Mouse (Mus musculus) adrenal gland, postnatal 10 days (tissue): ENCODE data around the gene Braf. TPM values are rescaled to one million over a fixed set of nuclear protein-coding genes. Genes with fewer than 3 reads are reported as not detected.
A peak's percentile ranks its signal among the peaks of the same experiment; 100 is the strongest.
"Not testable (repeated sequence)": the region's sequence is repeated elsewhere in the genome, so short reads cannot be mapped to it uniquely, and the experiment has no call there.

ENCODE experiments used
- DNase-seq: peaks from one replicate; pipeline ENCODE4 v3.0.0; 2021; ENCODE audit warnings: mixed read lengths
- long read RNA-seq, 2 experiments: library from polyadenylated mRNA; stranded (forward); transcript quantifications; one replicate each; pipeline ENCODE4 v2.0.0; 2021
- total RNA-seq, 2 experiments: library from RNA; stranded (reverse); gene quantifications; 2 replicates each; pipeline ENCODE4 v1.2.3; 2021

Gene Braf
- total RNA-seq, result 10 to 100 TPM; 25.6 to 29.5 TPM
- long read RNA-seq, experiment 1, partial matches to known transcripts, result 1 of 1 reads
- long read RNA-seq, experiment 1, other reads (novel, unspliced or antisense), result 0 of 1 reads
- long read RNA-seq, experiment 2, partial matches to known transcripts, result 2 of 3 reads
- long read RNA-seq, experiment 2, other reads (novel, unspliced or antisense), result 1 of 3 reads

- peak; percentile 94 for DNase-seq
Observed at GRCm38 (mm10) chr6:39724866-39725711, at the start of gene Braf. TSS of gene Braf (minus strand) at chr6:39725463.

DNA sequence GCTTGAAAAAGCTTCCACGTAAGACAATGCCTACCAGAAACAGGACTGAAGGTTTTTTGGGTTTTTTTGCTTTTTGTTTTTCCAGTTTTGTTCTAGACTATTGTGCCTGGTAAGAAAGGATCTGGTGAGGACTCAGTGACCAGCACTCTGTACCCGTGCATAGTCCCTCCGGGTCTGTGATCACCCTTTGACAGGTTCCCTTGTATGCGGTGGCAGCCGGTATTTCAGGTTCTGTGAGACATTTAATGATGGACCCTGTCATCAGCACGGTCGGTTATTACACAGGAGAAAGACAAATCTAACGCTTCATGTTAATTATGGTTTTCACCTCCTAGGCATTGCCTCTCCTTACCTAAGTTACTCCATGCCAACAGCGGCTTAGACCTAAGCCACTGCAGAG, 49.8 kb upstream of the Braf start:
- DNase-seq, result no peak

DNA sequence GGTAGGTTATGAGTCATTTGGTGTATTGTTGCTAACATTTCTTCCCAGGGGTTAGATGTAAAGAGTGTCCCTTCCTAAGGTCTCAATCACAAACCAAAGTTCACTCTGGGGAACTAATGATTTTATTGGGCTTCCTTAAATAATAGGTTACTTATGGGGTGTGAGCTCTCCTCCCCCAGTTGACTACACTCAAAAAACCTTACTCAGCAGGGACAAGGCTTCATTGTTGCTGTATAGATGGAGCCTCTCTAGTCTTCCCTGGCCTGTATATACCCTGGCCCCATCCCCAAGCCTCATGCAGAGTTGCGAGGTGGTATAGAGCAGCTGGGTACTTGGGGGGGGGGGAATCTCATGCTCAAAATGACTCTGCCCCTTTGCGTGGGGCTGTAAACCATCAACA, 32.0 kb upstream of the Braf start:
- no peak for DNase-seq

GRCm38 (mm10) chr6:39749881-39750280, 24.6 kb upstream of the Braf start:
- DNase-seq, result no peak

DNA sequence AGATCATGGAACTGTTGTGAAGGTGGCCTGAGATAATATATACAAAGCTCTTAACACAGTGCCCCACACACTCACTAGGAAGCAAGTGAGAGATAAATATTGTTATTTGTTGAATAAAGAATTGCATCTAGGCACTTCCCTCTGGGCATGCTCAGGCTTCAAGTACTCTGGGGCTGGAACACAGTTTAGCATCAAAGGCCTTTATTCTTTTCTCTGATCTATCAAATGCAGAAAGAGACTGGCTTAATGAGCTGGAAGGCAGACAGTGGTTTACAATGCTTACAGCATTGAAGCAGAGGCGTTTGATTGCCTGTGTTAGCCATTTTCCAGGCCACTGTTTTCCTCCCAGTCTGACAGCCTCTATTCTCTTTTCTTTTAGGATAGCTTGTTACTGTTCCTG, 21.8 kb upstream of the Braf start:
- no peak for DNase-seq

- DNase-seq, result no peak
Observed at GRCm38 (mm10) chr6:39745456-39745855, 20.2 kb upstream of the Braf start.

DNA sequence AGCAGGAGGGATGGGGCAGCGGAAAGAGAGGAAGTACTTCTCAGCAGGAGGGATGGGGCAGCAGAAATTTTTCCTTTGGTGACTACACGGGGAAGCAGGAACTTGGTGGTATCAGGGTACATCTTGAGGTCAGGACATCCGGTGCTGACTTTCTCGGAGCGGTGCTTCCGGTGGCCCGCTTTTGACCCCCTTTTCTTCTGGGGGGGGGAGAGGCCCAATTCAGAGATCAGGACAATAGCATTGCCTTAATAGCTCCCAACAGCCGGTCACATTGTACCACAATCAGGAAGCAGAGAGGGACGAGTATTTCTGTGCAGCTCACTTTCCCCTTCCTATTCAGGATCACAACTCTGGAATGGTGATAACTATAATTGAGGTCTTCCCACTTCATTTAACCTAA, 14.4 kb upstream of the Braf start:
- DNase-seq, result not testable (repeated sequence)

DNA sequence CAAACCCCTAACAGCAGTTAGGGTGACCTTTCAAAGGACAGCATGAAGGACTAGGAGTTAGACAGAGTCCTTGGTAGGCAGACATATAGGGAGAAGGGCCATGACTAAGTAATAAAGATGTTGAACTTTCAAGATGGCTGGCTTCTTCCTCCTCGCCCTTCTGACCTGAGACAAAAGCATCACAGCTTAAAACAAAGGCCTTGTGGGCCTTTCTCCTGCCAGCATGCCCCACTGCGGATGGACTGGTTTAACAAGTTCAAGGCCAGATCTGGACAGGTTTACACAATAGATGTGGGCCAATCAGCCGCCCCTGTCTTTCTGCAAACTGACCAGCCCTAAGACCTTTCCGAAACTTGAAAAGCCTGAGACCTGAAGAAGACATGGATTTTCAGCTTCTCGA, 2.8 kb upstream of the Braf start:
- DNase-seq, result no peak

GRCm38 (mm10) chr6:39726149-39726548, 886 bp upstream of the Braf start:
- no peak for DNase-seq

- DNase-seq, result no peak
Observed at GRCm38 (mm10) chr6:39724542-39724865, 759 bp downstream of the Braf start.

- DNase-seq, result peak; percentile 7
Observed at GRCm38 (mm10) chr6:39724071-39724470, 1.2 kb downstream of the Braf start.

- no peak for DNase-seq
Observed at GRCm38 (mm10) chr6:39718567-39718966, 6.7 kb downstream of the Braf start.

DNA sequence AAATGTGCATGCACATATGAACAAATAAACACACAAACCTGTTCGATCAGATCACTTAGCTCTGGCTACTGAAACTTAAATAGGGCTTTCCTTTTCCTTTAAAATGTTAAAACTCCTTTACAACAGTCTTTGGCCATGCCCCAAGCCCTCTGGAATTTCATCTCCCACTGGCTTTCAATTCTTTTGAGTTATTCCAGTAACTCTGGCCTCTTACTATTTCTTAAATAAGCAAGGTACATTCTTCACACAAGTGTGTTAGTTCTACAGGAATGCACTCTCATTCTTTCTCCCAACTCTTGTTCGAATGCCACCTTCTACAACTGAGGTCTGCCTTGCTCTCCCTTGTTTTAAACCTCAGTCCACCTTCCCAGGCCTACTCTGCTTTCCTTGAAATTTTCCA, 8.2 kb downstream of the Braf start:
- DNase-seq, result no peak

DNA sequence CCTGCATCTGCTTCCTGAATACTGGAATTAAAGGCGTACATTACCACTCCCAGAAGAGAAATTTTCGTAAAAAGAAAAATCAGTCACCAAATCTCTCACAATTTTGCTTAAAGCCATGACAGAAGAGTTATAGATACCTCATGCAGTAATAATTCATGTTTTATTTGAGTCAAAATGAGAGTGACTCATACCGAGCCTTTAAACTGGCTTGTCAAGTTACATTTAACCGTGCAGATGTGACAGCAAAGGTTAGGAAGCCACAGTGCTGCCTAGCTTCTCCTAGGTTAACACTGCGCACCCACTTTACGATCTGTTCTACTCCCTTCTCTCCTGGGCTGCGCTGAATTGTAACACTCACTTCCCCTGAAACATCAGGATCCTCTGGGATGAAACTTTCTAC, 10.9 kb downstream of the Braf start:
- no peak for DNase-seq

DNA sequence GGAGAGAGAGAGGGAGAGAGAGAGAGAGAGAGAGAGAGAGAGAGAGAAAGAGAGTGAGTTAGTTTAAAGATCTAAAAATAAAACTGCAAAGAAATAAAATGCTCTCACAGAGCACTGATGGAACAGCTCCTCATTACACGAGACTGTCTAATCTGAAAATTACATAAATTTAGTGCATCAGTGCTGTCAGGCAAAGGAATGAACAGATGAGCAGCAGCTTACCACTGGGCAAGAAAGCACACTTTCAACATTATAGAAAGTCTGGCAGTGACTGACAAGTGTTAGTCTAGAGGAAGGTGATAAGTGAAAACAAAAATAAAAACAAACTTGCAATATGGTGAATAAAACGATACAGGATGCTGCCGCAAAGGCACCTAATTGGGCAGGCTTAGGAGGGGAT, 11.9 kb downstream of the Braf start:
- no peak for DNase-seq

- DNase-seq, result no peak
Observed at GRCm38 (mm10) chr6:39705625-39706024, 19.6 kb downstream of the Braf start.

GRCm38 (mm10) chr6:39693126-39693525, 32.1 kb downstream of the Braf start:
- no peak for DNase-seq

DNA sequence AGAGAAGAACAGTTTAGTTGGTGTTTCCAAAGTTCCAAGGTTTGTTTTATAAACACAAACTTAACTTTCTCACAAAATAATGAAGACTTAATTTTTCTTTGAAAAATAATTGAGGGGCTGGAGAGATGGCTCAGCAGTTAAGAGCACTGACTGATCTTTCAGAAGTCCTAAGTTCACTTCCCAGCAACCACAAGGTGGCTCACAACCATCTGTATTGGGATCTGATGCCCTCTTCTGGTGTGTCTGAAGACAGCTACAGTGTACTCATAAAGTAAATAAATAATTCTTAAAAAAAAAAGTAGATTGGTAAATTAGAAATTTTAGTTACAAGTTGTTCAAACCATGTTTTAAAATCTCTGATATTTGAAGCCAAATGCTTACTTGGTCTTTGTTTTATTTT, 38.4 kb downstream of the Braf start:
- DNase-seq, result not testable (repeated sequence)

DNA sequence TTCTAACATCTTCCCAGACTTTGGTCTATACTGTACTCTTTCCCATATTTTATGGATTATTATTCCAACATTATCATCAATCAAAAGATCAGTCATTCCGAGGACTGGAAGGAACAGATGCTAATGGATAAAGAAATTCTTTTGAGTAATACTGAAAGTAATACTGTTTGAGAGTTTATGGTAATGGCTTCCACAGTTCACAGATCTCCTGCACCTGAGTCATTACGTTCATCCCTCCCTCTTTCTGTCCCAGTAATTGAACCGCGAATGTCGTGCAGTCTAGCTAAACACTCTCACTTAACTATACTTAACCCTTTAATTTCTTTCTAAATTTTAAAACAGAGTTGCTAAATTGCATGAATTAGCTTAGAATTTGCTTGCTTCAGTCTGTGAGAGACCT, 43.5 kb downstream of the Braf start:
- no peak for DNase-seq

DNA sequence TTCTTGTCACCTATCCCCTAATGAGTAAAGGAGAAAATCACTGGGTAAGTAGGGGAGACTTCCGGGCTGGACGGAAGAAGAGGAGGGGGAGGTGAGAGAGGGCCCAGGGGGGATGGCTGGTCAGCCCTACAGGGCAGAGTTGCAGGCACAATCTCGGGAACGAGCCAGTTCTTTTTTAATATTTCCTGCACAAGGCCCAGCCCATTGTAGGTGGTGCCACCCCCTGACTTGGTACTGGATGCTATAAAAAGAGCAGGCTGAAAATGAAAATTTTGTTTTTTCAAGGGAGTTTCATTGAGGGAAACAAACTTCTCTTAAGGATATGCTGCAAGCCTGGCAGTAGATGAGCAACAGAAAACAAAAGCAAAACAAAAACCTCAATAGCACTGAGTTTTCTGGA, 44.7 kb downstream of the Braf start:
- no peak for DNase-seq

DNA sequence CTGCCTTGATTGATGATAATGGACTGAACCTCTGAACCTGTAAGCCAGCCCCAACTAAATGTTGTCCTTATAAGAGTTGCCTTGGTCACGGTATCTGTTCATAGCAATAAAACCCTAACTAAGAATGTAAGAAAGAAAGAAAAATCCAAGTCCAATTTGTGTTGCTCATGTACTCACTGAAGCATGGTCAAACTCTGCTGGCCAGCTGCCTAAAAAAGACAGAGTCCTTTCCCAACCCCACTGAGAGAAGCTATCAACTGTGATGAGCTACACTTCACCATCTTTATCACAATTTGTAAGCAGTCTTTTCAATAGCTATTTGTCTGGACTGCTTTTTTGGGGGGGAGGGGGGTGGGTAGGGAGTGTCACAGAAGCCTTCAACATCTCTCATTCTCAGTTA, 47.0 kb downstream of the Braf start:
- no peak for DNase-seq

- no peak for DNase-seq
Observed at GRCm38 (mm10) chr6:39675081-39675480, 50.2 kb downstream of the Braf start.

DNA sequence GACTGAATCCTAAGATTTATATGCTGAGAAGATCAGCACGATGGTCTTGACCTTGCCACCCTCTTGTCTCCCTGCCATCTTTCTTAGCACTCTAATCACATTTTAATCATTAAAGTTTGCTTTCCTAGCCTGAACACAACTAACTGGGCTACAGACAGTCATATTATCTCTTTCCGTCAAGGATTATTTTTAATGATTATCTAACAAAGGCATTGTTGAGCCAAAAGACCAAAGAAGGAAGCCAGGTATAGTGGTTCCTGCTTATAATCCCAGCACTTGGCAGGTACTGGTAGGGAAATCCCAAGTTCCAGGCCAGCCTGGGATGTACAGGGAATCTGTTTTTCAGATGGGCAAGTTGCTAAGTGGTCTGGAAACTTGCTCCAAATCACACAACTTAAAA, 114.0 kb downstream of the Braf start:
- no peak for DNase-seq

- DNase-seq, result no peak
Observed at GRCm38 (mm10) chr6:39610207-39610606, 115.1 kb downstream of the Braf start.
